25 mouse cellular contexts compared by ENCODE assay signal in genomic region chr14:121615431-121615830, GRCm38 (mm10).
DNase-seq lines count a peak whose midpoint lies in the region; ATAC-seq and TF ChIP-seq lines count a peak whose summit lies in the region.
"Had no signal": no experiment of that assay in that cellular context is flagged by ENCODE, and none has a peak within 500 bp of the region (broad histone marks: within the 10 kb centered on the region; RNA-seq: fewer than 3 reads in every experiment).

No protein-coding gene starts in this region.

- no peak for ATAC-seq in midbrain, postnatal 0 days (ENCODE audit: low FRiP score)
- ATAC-seq: forebrain, embryonic 13.5 days; hindbrain, postnatal 0 days; intestine, postnatal 0 days; midbrain, embryonic 15.5 days had no signal

- H3K4me3 ChIP-seq in midbrain, postnatal 0 days (ENCODE audit: low read depth, low read length): no peak overlapping the region
- H3K4me3 ChIP-seq: erythroblast, embryonic 14.5 days; forebrain, embryonic 13.5 days; heart, embryonic 10.5 days; heart, embryonic 15.5 days; hindbrain, embryonic 12.5 days; limb, embryonic 13.5 days; lung, embryonic 15.5 days; midbrain, embryonic 10.5 days; midbrain, embryonic 15.5 days; neural tube, embryonic 12.5 days had no signal

- DNase-seq in frontal cortex, adult 2 months (ENCODE audit: extremely low spot score in 1 of 2, low spot score in 1 of 2): peak; percentile 57 to 78
- DNase-seq in frontal cortex, postnatal 14 days (ENCODE audit: low spot score in 2 of 2): no peak
- DNase-seq in left cerebral cortex, postnatal 14 days (ENCODE audit: low spot score in 2 of 2): peak; percentile 62 to 68
- no peak for DNase-seq in left cerebral cortex, postnatal 4 days
- DNase-seq in right cerebral cortex, adult 2 months (ENCODE audit: low spot score in 2 of 2): peak; percentile 64 to 72
- peak; percentile 64 for DNase-seq in telencephalon, adult 2 months (ENCODE audit: low read depth, low spot score)
- no peak for DNase-seq in embryo, embryonic 11 days
- DNase-seq in midbrain, postnatal 0 days (ENCODE audit: low spot score): no peak
- DNase-seq: adrenal gland, postnatal 10 days; kidney, adult 9 months; kidney, postnatal 10 days; thymus, postnatal 14 days had no signal

- no peak overlapping the region for H3K4me2 ChIP-seq in midbrain, postnatal 0 days (ENCODE audit: low read depth, low read length, poor library complexity, severe bottlenecking)
- H3K4me2 ChIP-seq: forebrain, embryonic 13.5 days; heart, embryonic 15.5 days; hindbrain, embryonic 12.5 days; limb, embryonic 13.5 days; liver, embryonic 11.5 days; lung, embryonic 15.5 days; midbrain, embryonic 15.5 days; neural tube, embryonic 12.5 days had no signal

- peaks cover 19% of the 10 kb centered on the region; the same call in 1 of the 2 replicates for H3K36me3 ChIP-seq in midbrain, postnatal 0 days (ENCODE audit: insufficient read depth, low read length)
- H3K36me3 ChIP-seq: heart, embryonic 15.5 days; hindbrain, embryonic 12.5 days; midbrain, embryonic 10.5 days; midbrain, embryonic 15.5 days; neural tube, embryonic 12.5 days had no signal

- 89% methylated on average over 10 of the region's 10 CpGs for WGBS in midbrain, postnatal 0 days

- intact Hi-C loops in left cerebral cortex, postnatal 14 days (cut with DNase I): loop anchor here (10.0 kb wide), 1 partner anchor 119 kb away; no protein-coding TSS in a partner anchor
- intact Hi-C loops in left cerebral cortex, postnatal 4 days (cut with DNase I): no loop called here

- no peak overlapping the region for H3K9ac ChIP-seq in midbrain, postnatal 0 days (replicated peaks; ENCODE audit: low read length, poor library complexity, severe bottlenecking)
- H3K9ac ChIP-seq: forebrain, embryonic 13.5 days; heart, embryonic 15.5 days; hindbrain, embryonic 12.5 days; limb, embryonic 13.5 days; lung, embryonic 15.5 days; midbrain, embryonic 15.5 days; neural tube, embryonic 12.5 days had no signal

- TF ChIP-seq CTCF in midbrain, postnatal 0 days (IDR thresholded peaks at IDR 0.05): no peak

- H3K27ac ChIP-seq in midbrain, postnatal 0 days (ENCODE audit: low read depth, low read length): no peak overlapping the region
- H3K27ac ChIP-seq: forebrain, embryonic 13.5 days; heart, embryonic 10.5 days; heart, embryonic 15.5 days; hindbrain, embryonic 12.5 days; hindbrain, postnatal 0 days; limb, embryonic 13.5 days; lung, embryonic 15.5 days; midbrain, embryonic 10.5 days; midbrain, embryonic 15.5 days; neural tube, embryonic 12.5 days had no signal

- no peaks in the 10 kb centered on the region for H3K9me3 ChIP-seq in midbrain, postnatal 0 days (ENCODE audit: low read length)
- H3K9me3 ChIP-seq: forebrain, embryonic 13.5 days; heart, embryonic 10.5 days; heart, embryonic 15.5 days; hindbrain, embryonic 12.5 days; limb, embryonic 13.5 days; lung, embryonic 15.5 days; midbrain, embryonic 10.5 days; midbrain, embryonic 15.5 days; neural tube, embryonic 12.5 days had no signal

- H3K27me3 ChIP-seq in midbrain, postnatal 0 days (ENCODE audit: insufficient read depth, low read length): no peaks in the 10 kb centered on the region
- H3K27me3 ChIP-seq: forebrain, embryonic 13.5 days; heart, embryonic 15.5 days; hindbrain, embryonic 12.5 days; limb, embryonic 13.5 days; lung, embryonic 15.5 days; midbrain, embryonic 15.5 days; neural tube, embryonic 12.5 days had no signal

- H3K4me1 ChIP-seq in midbrain, postnatal 0 days (ENCODE audit: insufficient read depth, low read length): no peaks in the 10 kb centered on the region
- H3K4me1 ChIP-seq: forebrain, embryonic 13.5 days; hindbrain, embryonic 12.5 days; lung, embryonic 15.5 days; midbrain, embryonic 10.5 days; midbrain, embryonic 15.5 days; neural tube, embryonic 12.5 days had no signal

Comparison
In these comparisons a context has a peak if more than half of its experiments do, and no peak if none do; other contexts are left out.
1. DNase-seq: peak in frontal cortex, adult 2 months (2 of 2), left cerebral cortex, postnatal 14 days (2 of 2), right cerebral cortex, adult 2 months (2 of 2) and telencephalon, adult 2 months (single experiment); none in frontal cortex, postnatal 14 days (0 of 2), left cerebral cortex, postnatal 4 days (single experiment), embryo, embryonic 11 days (single experiment) and midbrain, postnatal 0 days (single experiment).